Comparison of ENCODE assay signal across 15 mouse cellular contexts in genomic region chr11:22733936-22734335, GRCm38 (mm10).
"Had no signal": no experiment of that assay in that cellular context is flagged by ENCODE, and none has a peak within 500 bp of the region (broad histone marks: within the 10 kb centered on the region; RNA-seq: fewer than 3 reads in every experiment).

No protein-coding gene starts in this region.

- H3K9me3 ChIP-seq: neural tube, embryonic 15.5 days; stomach, embryonic 15.5 days had no signal

- H3K36me3 ChIP-seq: neural tube, embryonic 15.5 days; stomach, embryonic 15.5 days had no signal

- H3K4me3 ChIP-seq: neural tube, embryonic 15.5 days; stomach, embryonic 15.5 days had no signal

- H3K27me3 ChIP-seq: neural tube, embryonic 15.5 days; stomach, embryonic 15.5 days had no signal

- H3K27ac ChIP-seq: neural tube, embryonic 15.5 days; stomach, embryonic 15.5 days; stomach, postnatal 0 days had no signal

- H3K4me1 ChIP-seq: neural tube, embryonic 15.5 days; stomach, embryonic 15.5 days had no signal

- DNase-seq: retina, postnatal 1 day; right cerebral cortex, adult 18-20 months; right cerebral cortex, postnatal 14 days; right cerebral cortex, postnatal 25 days; right cerebral cortex, postnatal 4 days; spleen, adult 18-20 months; thymus, adult 18-20 months; thymus, adult 2 months; thymus, postnatal 14 days; thymus, postnatal 25 days; thymus, postnatal 36 days; thymus, postnatal 4 days had no signal
